Mouse (Mus musculus): ENCODE measurements around the gene Tex21. TPM values are rescaled to one million over a fixed set of nuclear protein-coding genes. Genes with fewer than 3 reads are reported as not detected.

Tex21 gene
- polyA plus RNA-seq, 1 experiment from 2014 or later = not detected

Other genes starting within 250 kb of the Tex21 start
- not detected in 2 replicates for gene Esr2, start 69.5 kb downstream of the Tex21 start, polyA plus RNA-seq (2014; fragmentation: Nextera tagmentation; extraction: Ambion mirVana)
- 98.8 and 101 TPM in 2 replicates for gene Mthfd1, start 8.6 kb upstream of the Tex21 start, polyA plus RNA-seq (2014; fragmentation: Nextera tagmentation; extraction: Ambion mirVana)
- 4.2 and 5.1 TPM in 2 replicates for gene Akap5, start 78.1 kb upstream of the Tex21 start, polyA plus RNA-seq (2014; fragmentation: Nextera tagmentation; extraction: Ambion mirVana)
- gene Zbtb25, start 122.9 kb upstream of the Tex21 start, polyA plus RNA-seq (2014; fragmentation: Nextera tagmentation; extraction: Ambion mirVana) = 16.1 and 17.7 TPM in 2 replicates
- 9.4 and 10.0 TPM in 2 replicates for gene Zbtb1, start 123.5 kb upstream of the Tex21 start, polyA plus RNA-seq (2014; fragmentation: Nextera tagmentation; extraction: Ambion mirVana)
- gene Hspa2, start 157.4 kb upstream of the Tex21 start, polyA plus RNA-seq (2014; fragmentation: Nextera tagmentation; extraction: Ambion mirVana) = 9.2 and 10.3 TPM in 2 replicates
- gene Ppp1r36, start 170.8 kb upstream of the Tex21 start, polyA plus RNA-seq (2014; fragmentation: Nextera tagmentation; extraction: Ambion mirVana) = 1.4 and 1.9 TPM in 2 replicates

All from intestine, embryonic 14.5 days (tissue).